Mouse (Mus musculus) left cerebral cortex, postnatal 14 days (tissue): ENCODE measurements around the gene Racgap1. TPM values are rescaled to one million over a fixed set of nuclear protein-coding genes. Genes with fewer than 3 reads are reported as not detected.

Experiments
- DNase-seq, 2 experiments: peaks; one replicate each; pipeline ENCODE4 v3.0.0; 2021 to 2022; ENCODE audit warnings: low spot score in 2 of 2, mixed read lengths in 1 of 2
- intact Hi-C: fragments of 180-260 bp; cut with DNase I; formaldehyde crosslinking; loops from one replicate; pipeline ENCODE4 v1.15.1; 2025
- long read RNA-seq, 2 experiments: library from polyadenylated mRNA; stranded (forward); transcript quantifications; one replicate each; pipeline ENCODE4 v2.0.0; 2021
- total RNA-seq, 2 experiments: library from RNA; stranded (reverse); gene quantifications; 2 replicates each; pipeline ENCODE4 v1.2.3; 2021

Racgap1 gene
- 1 to 10 TPM; 9.2 to 10.0 TPM for total RNA-seq
- long read RNA-seq, experiment 1, transcript Racgap1-201 (17 exons, 2,933 nt), result major isoform, 6 of 11 reads
- long read RNA-seq, experiment 1, partial matches to known transcripts, result 1 of 11 reads
- long read RNA-seq, experiment 1, other reads (novel, unspliced or antisense), result 4 of 11 reads
- long read RNA-seq, experiment 2, partial matches to known transcripts, result 0 of 3 reads
- long read RNA-seq, experiment 2, other reads (novel, unspliced or antisense), result 2 of 3 reads

GRCm38 (mm10) chr15:99651163-99651872 is at the start of gene Racgap1:
Gene Racgap1, minus strand, starts transcription at chr15:99651656.
- intact Hi-C loops, result no loop called here
- DNase-seq, result peak; percentile 98 to 99

GRCm38 (mm10) chr15:99700219-99701106 is 49.0 kb upstream of the Racgap1 start:
- intact Hi-C loops, result no loop called here

GRCm38 (mm10) chr15:99699715-99700114 is 48.3 kb upstream of the Racgap1 start:
- no peak for DNase-seq
- intact Hi-C loops, result no loop called here

More at GRCm38 (mm10) chr15:99700219-99701106, 49.0 kb upstream of the Racgap1 start:
- no peak for DNase-seq

- intact Hi-C loops, result no loop called here
- peak in 1 of 2 experiments; percentile 50 for DNase-seq
Observed at GRCm38 (mm10) chr15:99698533-99699085, 47.2 kb upstream of the Racgap1 start.

GRCm38 (mm10) chr15:99697309-99697708 is 45.9 kb upstream of the Racgap1 start:
- intact Hi-C loops, result no loop called here
- no peak for DNase-seq

- no peak for DNase-seq
- intact Hi-C loops, result no loop called here
Observed at GRCm38 (mm10) chr15:99691976-99692375, 40.5 kb upstream of the Racgap1 start.

- intact Hi-C loops, result no loop called here
- no peak for DNase-seq
Observed at GRCm38 (mm10) chr15:99690924-99691323, 39.5 kb upstream of the Racgap1 start.

- intact Hi-C loops, result loop anchor here (5.0 kb wide), 2 partner anchors 91 to 191 kb away; no protein-coding TSS in a partner anchor
- DNase-seq, result peak; percentile 63 to 75
Observed at GRCm38 (mm10) chr15:99688712-99689111, 37.3 kb upstream of the Racgap1 start.

GRCm38 (mm10) chr15:99684156-99684555 is 32.7 kb upstream of the Racgap1 start:
- no peak for DNase-seq
- intact Hi-C loops, result no loop called here

- intact Hi-C loops, result no loop called here
- DNase-seq, result no peak
Observed at GRCm38 (mm10) chr15:99682880-99683279, 31.4 kb upstream of the Racgap1 start.

- intact Hi-C loops, result loop anchor here (10.0 kb wide), 1 partner anchor 264 kb away; no protein-coding TSS in a partner anchor
- no peak for DNase-seq
Observed at GRCm38 (mm10) chr15:99679008-99679407, 27.6 kb upstream of the Racgap1 start.

- intact Hi-C loops, result loop anchor here (10.0 kb wide), 1 partner anchor 263 kb away; no protein-coding TSS in a partner anchor
- no peak for DNase-seq
Observed at GRCm38 (mm10) chr15:99678063-99678800, 26.8 kb upstream of the Racgap1 start.

GRCm38 (mm10) chr15:99677089-99677488 is 25.6 kb upstream of the Racgap1 start:
- intact Hi-C loops, result loop anchor here (10.0 kb wide), 1 partner anchor 262 kb away; no protein-coding TSS in a partner anchor
- DNase-seq, result no peak

GRCm38 (mm10) chr15:99674866-99675265 is 23.4 kb upstream of the Racgap1 start:
- DNase-seq, result no peak
- intact Hi-C loops, result loop anchor here (10.0 kb wide), 1 partner anchor 260 kb away; no protein-coding TSS in a partner anchor

GRCm38 (mm10) chr15:99671783-99672182 is 20.3 kb upstream of the Racgap1 start:
- intact Hi-C loops, result loop anchor here (10.0 kb wide), 1 partner anchor 257 kb away; no protein-coding TSS in a partner anchor
- DNase-seq, result no peak

GRCm38 (mm10) chr15:99670964-99671670 is 19.7 kb upstream of the Racgap1 start:
- intact Hi-C loops, result loop anchor here (10.0 kb wide), 1 partner anchor 256 kb away; no protein-coding TSS in a partner anchor

GRCm38 (mm10) chr15:99670154-99670821 is 18.8 kb upstream of the Racgap1 start, which contains the start of gene Asic1:
Gene Asic1, plus strand, starts transcription at chr15:99670368.
- intact Hi-C loops, result loop anchor here (10.0 kb wide), 1 partner anchor 255 kb away; no protein-coding TSS in a partner anchor
- peak; percentile 73 to 74 for DNase-seq

More at GRCm38 (mm10) chr15:99670964-99671670, 19.7 kb upstream of the Racgap1 start:
- peak in 1 of 2 experiments; percentile 61 for DNase-seq
